Mouse (Mus musculus): ENCODE results near the gene Car12. TPM values are rescaled to one million over a fixed set of nuclear protein-coding genes. Genes with fewer than 3 reads are reported as not detected.

The Car12 gene
- polyA plus RNA-seq, 1 experiment from 2014 or later = 0.61 TPM

- H3K9ac ChIP-seq = peak overlapping the region; percentile 37; the same call in 1 of the 2 replicates
- H3K27ac ChIP-seq (ENCODE audit: poor library complexity, severe bottlenecking) = no peak overlapping the region
- WGBS = 19% methylated on average over 12 of the region's 12 CpGs
- H3K4me2 ChIP-seq = peak overlapping the region; percentile 94
- H3K27me3 ChIP-seq (replicated peaks) = peaks cover 43% of the 10 kb centered on the region
- H3K36me3 ChIP-seq = no peaks in the 10 kb centered on the region
- ATAC-seq (ENCODE audit: insufficient number of reproducible peaks, low FRiP score) = no peak
- H3K4me1 ChIP-seq (replicated peaks) = peaks cover 11% of the 10 kb centered on the region
- H3K9me3 ChIP-seq (replicated peaks) = no peaks in the 10 kb centered on the region
- peak overlapping the region; percentile 53 for H3K4me3 ChIP-seq
Measured at GRCm38 (mm10) chr9:66714022-66714515, 583 bp downstream of the Car12 start.

GRCm38 (mm10) chr9:66715361-66715760 is 1.9 kb downstream of the Car12 start:
- WGBS = 78% methylated on average over 2 of the region's 2 CpGs
- no peak for ATAC-seq (ENCODE audit: insufficient number of reproducible peaks, low FRiP score)

GRCm38 (mm10) chr9:66716533-66716932 is 3.0 kb downstream of the Car12 start:
- Histone ChIP-seq H3K27ac (ENCODE audit: poor library complexity, severe bottlenecking) (no peak overlapping the region), H3K36me3 (no peaks in the 10 kb centered on the region), H3K9me3 (replicated peaks) (no peaks in the 10 kb centered on the region), H3K4me1 (replicated peaks) (peaks cover 11% of the 10 kb centered on the region), H3K4me2 (no peak overlapping the region), H3K27me3 (replicated peaks) (peaks cover 38% of the 10 kb centered on the region), H3K4me3 (no peak overlapping the region), H3K9ac (no peak overlapping the region)
- ATAC-seq (ENCODE audit: insufficient number of reproducible peaks, low FRiP score) = no peak
- WGBS = 51% methylated on average over 3 of the region's 3 CpGs

More at GRCm38 (mm10) chr9:66715361-66715760, 1.9 kb downstream of the Car12 start:
- Histone ChIP-seq H3K4me1 (replicated peaks) (peaks cover 11% of the 10 kb centered on the region), H3K9ac (no peak overlapping the region), H3K9me3 (replicated peaks) (no peaks in the 10 kb centered on the region), H3K4me2 (no peak overlapping the region), H3K27ac (ENCODE audit: poor library complexity, severe bottlenecking) (no peak overlapping the region), H3K36me3 (no peaks in the 10 kb centered on the region), H3K27me3 (replicated peaks) (peaks cover 38% of the 10 kb centered on the region), H3K4me3 (no peak overlapping the region)

- H3K27me3 ChIP-seq (replicated peaks) = peaks cover 8% of the 10 kb centered on the region
- H3K4me1 ChIP-seq (replicated peaks) = no peaks in the 10 kb centered on the region
- H3K9me3 ChIP-seq (replicated peaks) = no peaks in the 10 kb centered on the region
- no peak for ATAC-seq (ENCODE audit: insufficient number of reproducible peaks, low FRiP score)
- no peak overlapping the region for H3K4me2 ChIP-seq
- WGBS = 83% methylated on average over 8 of the region's 8 CpGs
- H3K4me3 ChIP-seq = no peak overlapping the region
- H3K27ac ChIP-seq (ENCODE audit: poor library complexity, severe bottlenecking) = no peak overlapping the region
- no peak overlapping the region for H3K9ac ChIP-seq
- H3K36me3 ChIP-seq = no peaks in the 10 kb centered on the region
Measured at GRCm38 (mm10) chr9:66720686-66721450, 7.4 kb downstream of the Car12 start.

- no peak overlapping the region for H3K4me2 ChIP-seq
- no peaks in the 10 kb centered on the region for H3K9me3 ChIP-seq (replicated peaks)
- no peaks in the 10 kb centered on the region for H3K36me3 ChIP-seq
- 81% methylated on average over 5 of the region's 5 CpGs for WGBS
- H3K4me1 ChIP-seq (replicated peaks) = no peaks in the 10 kb centered on the region
- H3K9ac ChIP-seq = no peak overlapping the region
- H3K27me3 ChIP-seq (replicated peaks) = 0 out of 2 replicates have a peak, but pooled peaks cover 2% of the 10 kb centered on the region
- no peak for ATAC-seq (ENCODE audit: insufficient number of reproducible peaks, low FRiP score)
- no peak overlapping the region for H3K4me3 ChIP-seq
- H3K27ac ChIP-seq (ENCODE audit: poor library complexity, severe bottlenecking) = no peak overlapping the region
Measured at GRCm38 (mm10) chr9:66722187-66722868, 8.8 kb downstream of the Car12 start.

- no peak overlapping the region for H3K4me3 ChIP-seq
- no peak overlapping the region for H3K4me2 ChIP-seq
- no peak for ATAC-seq (ENCODE audit: insufficient number of reproducible peaks, low FRiP score)
- no peaks in the 10 kb centered on the region for H3K27me3 ChIP-seq (replicated peaks)
- WGBS = 77% methylated on average over 5 of the region's 5 CpGs
- no peaks in the 10 kb centered on the region for H3K9me3 ChIP-seq (replicated peaks)
- no peaks in the 10 kb centered on the region for H3K4me1 ChIP-seq (replicated peaks)
- no peaks in the 10 kb centered on the region for H3K36me3 ChIP-seq
- H3K9ac ChIP-seq = no peak overlapping the region
- H3K27ac ChIP-seq (ENCODE audit: poor library complexity, severe bottlenecking) = no peak overlapping the region
Measured at GRCm38 (mm10) chr9:66722869-66723272, 9.4 kb downstream of the Car12 start.

- H3K9ac ChIP-seq = no peak overlapping the region
- H3K4me1 ChIP-seq (replicated peaks) = no peaks in the 10 kb centered on the region
- H3K27me3 ChIP-seq (replicated peaks) = no peaks in the 10 kb centered on the region
- H3K4me2 ChIP-seq = no peak overlapping the region
- no peaks in the 10 kb centered on the region for H3K36me3 ChIP-seq
- no peaks in the 10 kb centered on the region for H3K9me3 ChIP-seq (replicated peaks)
- 78% methylated on average over 3 of the region's 3 CpGs for WGBS
- ATAC-seq (ENCODE audit: insufficient number of reproducible peaks, low FRiP score) = no peak
- no peak overlapping the region for H3K27ac ChIP-seq (ENCODE audit: poor library complexity, severe bottlenecking)
- no peak overlapping the region for H3K4me3 ChIP-seq
Measured at GRCm38 (mm10) chr9:66725591-66725990, 12.1 kb downstream of the Car12 start.

GRCm38 (mm10) chr9:66727333-66727732 is 13.8 kb downstream of the Car12 start:
- Histone ChIP-seq H3K27me3 (replicated peaks) (no peaks in the 10 kb centered on the region), H3K27ac (ENCODE audit: poor library complexity, severe bottlenecking) (no peak overlapping the region), H3K4me1 (replicated peaks) (peaks cover 5% of the 10 kb centered on the region), H3K9me3 (replicated peaks) (no peaks in the 10 kb centered on the region), H3K36me3 (no peaks in the 10 kb centered on the region), H3K4me2 (no peak overlapping the region), H3K9ac (no peak overlapping the region), H3K4me3 (no peak overlapping the region)
- ATAC-seq (ENCODE audit: insufficient number of reproducible peaks, low FRiP score) = no peak
- 58% methylated on average over 7 of the region's 7 CpGs for WGBS

GRCm38 (mm10) chr9:66730556-66730955 is 17.1 kb downstream of the Car12 start:
- no peak overlapping the region for H3K4me3 ChIP-seq
- H3K36me3 ChIP-seq = no peaks in the 10 kb centered on the region
- 59% methylated on average over 3 of the region's 3 CpGs for whole genome bisulfite sequencing
- H3K9me3 ChIP-seq (replicated peaks) = no peaks in the 10 kb centered on the region
- no peak overlapping the region for H3K9ac ChIP-seq
- H3K4me2 ChIP-seq = no peak overlapping the region
- no peak overlapping the region for H3K27ac ChIP-seq (ENCODE audit: poor library complexity, severe bottlenecking)
- H3K4me1 ChIP-seq (replicated peaks) = peaks cover 15% of the 10 kb centered on the region
- H3K27me3 ChIP-seq (replicated peaks) = no peaks in the 10 kb centered on the region
- no peak for ATAC-seq (ENCODE audit: insufficient number of reproducible peaks, low FRiP score)

GRCm38 (mm10) chr9:66731284-66731683 is 17.8 kb downstream of the Car12 start:
- peaks cover 15% of the 10 kb centered on the region for H3K4me1 ChIP-seq (replicated peaks)
- H3K27me3 ChIP-seq (replicated peaks) = no peaks in the 10 kb centered on the region
- H3K9ac ChIP-seq = no peak overlapping the region
- WGBS = 38% methylated on average over 7 of the region's 7 CpGs
- no peaks in the 10 kb centered on the region for H3K9me3 ChIP-seq (replicated peaks)
- H3K36me3 ChIP-seq = no peaks in the 10 kb centered on the region
- H3K27ac ChIP-seq (ENCODE audit: poor library complexity, severe bottlenecking) = no peak overlapping the region
- H3K4me2 ChIP-seq = no peak overlapping the region
- H3K4me3 ChIP-seq = no peak overlapping the region
- ATAC-seq (ENCODE audit: insufficient number of reproducible peaks, low FRiP score) = no peak

Measured in heart, embryonic 12.5 days (tissue).